Mouse (Mus musculus): ENCODE data around the gene Rsph6a.

DNA sequence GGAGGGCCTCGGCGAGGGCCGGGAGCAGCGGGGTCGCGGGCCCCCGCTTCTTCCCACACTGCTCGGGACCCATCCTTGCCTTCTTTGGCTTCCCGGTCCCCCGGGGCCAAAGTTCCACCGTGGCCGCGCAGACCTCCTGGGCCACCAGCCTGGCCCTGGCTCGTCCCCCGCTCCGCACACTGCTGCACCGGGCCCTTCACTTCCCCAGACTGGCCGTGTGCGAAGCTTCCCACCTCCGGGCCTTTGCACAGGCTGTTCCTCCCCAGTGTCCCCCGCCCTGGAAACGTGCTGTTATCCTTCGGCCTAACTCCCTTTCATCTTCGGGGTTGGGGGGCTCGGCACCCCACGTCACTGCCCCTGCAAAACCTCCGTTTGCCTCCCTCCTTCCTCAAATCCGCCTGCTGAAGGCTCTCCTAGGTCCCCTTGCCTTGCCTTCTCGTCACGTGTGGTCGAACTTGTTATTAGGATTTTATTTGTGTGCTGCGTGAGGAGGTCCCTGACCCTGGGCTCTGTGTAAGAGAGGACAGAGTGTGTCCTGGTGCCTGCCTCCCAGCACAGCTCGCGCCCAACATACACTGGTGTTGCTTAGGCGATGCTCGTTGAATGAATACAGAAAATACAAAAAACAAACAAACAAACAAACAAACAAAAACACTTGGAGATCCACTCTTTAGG, 29.8 kb upstream of the Rsph6a start:
- TF ChIP-seq CTCF (IDR thresholded peaks at IDR 0.05; ENCODE audit: borderline replicate concordance, insufficient read depth, low read depth, low read length), result no peak
- TF ChIP-seq POLR2A (IDR thresholded peaks at IDR 0.05; ENCODE audit: borderline replicate concordance, insufficient read depth, low read length), result no peak
